Mouse (Mus musculus): ENCODE data around the gene Dip2b. TPM values are rescaled to one million over a fixed set of nuclear protein-coding genes. Genes with fewer than 3 reads are reported as not detected.

Dip2b gene
- polyA plus RNA-seq, 1 experiment: 13.5 TPM

DNA sequence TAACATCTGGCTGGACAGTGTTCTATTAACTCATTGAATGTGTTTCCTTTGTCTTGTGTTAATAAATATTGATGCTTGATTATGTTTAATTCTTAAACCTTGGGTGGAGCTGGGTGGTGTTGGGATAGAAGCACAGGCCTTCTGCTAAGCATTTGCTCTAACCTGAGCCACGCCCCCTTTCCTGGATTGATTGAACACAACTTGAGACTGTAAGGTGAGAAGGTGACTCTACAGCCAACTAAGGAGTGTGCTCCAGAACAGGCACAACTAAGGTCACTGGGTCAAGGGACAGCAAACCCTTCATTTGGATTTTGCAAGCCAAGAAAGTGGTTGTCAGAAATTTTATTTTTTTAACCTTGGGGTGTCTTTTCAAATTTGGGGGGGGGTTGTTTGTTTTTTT is 180.9 kb downstream of the Dip2b start:
- no peak for DNase-seq (ENCODE audit: low spot score)

DNA sequence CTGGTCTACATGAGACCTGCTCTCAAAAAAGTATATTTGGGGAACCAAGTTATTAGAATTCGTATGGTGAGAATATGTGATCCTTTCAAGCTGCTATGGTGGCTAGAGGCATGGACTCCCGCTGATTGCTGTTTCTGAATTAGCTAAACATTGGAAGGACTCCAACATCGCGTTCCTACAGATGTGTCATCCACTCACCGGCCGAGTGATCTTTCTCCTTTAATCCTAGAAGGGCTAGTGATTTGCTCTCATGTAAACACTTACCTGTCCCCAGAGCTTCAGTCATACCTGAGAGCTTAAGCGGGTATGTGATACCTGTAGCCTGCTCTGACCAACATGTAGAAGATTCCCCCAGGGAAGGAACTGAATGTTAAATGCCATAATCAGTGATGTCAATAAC is 182.5 kb downstream of the Dip2b start:
- no peak for DNase-seq (ENCODE audit: low spot score)

DNA sequence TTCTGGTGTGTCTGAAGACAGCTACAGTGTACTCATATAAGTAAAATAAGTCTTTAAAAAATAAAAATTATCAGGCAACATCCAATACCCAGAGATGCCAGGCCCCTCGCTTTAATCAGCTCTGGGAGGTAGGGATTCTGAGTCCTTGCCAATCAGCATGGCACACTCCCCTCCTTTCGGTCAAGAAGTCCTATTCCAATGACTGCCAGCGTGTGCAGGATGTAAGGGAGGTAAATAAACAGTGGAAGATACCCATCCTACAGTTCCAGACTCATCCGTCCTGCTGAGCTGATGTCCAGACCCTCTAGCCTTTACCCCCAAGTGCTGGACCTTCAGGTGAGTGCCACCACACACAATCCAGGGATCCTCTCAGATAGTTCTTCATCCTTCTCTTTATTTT is 186.9 kb downstream of the Dip2b start:
- DNase-seq (ENCODE audit: low spot score): no peak

DNA sequence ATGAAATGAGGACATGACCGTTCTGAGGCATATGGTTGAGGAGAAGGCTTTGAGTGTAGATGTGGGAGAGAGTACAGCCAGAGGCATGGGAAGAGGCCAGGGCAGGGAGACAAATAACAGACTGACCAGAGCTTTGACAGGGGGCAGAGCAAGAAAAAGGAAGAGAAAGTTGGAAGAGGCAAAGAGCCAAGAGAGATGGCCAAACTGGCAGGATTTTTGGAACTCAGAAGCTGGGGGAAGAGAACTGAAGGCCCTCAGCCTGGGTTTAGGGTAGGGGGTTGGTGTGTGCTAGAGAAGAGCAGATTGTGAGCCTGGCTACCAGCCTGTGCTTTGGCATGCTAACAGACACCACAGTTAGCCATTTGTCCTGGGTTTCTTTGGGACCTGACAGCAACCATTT is 187.4 kb downstream of the Dip2b start:
- DNase-seq (ENCODE audit: low spot score): no peak

DNA sequence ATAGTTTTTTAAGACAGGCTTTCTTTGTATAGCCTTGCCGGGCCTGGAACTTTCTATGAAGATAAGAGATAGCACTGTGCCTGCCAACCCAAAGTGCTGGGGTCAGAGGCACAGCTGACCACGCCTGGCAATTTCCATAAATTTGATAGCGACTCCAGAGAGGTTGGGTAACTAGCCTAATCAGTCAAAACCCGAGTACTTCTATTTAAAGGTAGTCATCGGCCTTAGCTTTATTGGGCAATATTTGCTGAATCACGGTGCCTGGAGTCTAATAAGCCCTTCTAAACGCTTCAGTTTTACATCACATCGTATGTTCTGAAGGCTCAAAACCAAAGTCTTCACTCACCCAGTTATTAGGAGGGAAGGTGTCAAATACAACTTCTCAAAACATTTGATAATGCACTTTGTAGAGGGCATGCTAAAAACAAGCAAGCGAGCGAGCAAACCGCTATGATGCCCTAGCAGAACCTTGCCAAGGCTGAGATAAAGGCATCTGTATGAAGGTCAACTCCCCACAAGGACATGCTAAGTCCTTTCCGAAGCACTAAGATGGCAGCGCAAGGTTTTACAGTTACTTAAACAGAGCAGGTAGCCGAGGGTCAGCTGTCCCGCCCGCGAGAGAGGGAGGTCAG is 188.7 kb downstream of the Dip2b start:
- DNase-seq (ENCODE audit: low spot score): no peak

DNA sequence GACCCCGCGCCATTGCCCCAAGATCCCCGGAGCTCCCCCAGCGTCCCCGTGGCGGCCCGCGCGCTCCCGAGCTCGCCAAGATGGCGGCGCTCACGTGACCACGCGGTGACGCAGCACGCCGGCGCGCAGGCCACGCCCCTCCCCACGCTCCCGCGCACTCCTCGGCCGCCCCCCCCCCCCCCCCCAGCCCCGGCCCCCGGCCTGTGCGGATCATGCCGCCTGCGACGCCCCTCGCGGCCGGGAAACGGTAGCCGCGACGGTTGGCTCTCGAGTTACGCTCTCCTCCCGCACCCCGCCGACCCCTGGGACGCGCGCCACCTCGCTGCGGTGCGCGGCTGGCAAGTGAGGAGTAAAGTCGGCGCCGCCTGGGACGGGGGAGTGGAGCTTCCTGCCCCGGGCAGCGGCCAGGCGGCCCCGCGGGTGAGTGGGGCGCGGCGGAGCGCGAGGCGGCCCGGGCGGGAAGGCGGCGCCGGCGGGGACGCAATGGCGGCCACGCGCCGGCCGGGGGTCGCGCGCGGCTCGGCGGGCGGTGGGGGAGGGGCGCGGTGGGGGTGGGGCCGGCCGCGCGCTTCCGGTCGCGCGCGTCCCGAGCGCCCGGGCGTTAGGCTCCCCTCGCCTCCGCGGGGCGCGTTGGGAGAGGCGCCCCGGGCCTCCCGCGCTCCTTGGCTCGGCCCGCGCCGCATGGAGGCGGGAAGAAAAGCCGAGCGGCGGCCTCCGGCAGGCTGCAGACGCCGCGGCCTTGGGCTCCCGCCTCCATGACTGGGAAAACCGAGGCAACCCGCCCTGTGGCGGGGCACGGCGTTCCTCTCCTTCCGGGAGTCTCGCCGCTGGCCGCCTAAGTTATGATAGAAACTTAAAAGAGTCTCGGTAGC is 189.4 kb downstream of the Dip2b start, which contains the start of gene Atf1:
TSS of gene Atf1 (plus strand) at position 157 of the 872 bp plus-strand sequence.
- DNase-seq (ENCODE audit: low spot score): peak; percentile 92

DNA sequence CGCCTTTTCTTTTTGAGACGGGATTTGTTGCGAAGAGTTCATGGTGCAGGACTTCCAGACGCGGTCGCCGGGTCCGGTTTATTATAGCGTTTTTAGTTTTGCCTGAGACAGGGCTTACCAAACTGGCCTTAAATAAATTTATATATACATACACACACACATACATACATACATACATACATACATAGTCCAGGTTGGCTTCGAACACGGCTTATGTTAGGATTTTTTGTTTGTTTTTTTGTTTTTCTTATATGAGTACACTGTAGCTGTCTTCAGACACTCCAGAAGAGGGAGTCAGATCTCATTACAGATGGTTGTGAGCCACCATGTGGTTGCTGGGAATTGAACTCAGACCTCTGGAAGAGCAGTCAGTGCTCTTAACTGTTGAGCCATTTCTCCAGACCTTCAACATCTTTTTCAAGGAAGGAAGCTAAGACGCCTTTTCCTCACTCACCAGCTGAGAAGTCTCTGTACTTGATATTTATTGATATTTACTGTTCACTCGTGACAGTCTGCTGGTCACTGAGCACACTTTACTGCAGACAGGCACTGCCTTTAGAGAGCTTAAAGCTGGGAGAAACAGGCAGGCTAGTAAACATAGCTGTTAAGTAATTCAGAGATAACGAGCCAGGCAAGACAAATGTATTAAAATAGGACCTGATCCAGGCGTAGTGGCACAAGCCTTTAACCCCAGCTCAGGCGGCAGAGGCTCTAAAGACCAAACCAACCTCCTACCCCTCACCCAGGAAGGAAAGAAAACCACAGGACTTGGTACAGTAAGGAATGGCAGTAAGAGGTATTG is 190.3 kb downstream of the Dip2b start:
- DNase-seq (ENCODE audit: low spot score): no peak

DNA sequence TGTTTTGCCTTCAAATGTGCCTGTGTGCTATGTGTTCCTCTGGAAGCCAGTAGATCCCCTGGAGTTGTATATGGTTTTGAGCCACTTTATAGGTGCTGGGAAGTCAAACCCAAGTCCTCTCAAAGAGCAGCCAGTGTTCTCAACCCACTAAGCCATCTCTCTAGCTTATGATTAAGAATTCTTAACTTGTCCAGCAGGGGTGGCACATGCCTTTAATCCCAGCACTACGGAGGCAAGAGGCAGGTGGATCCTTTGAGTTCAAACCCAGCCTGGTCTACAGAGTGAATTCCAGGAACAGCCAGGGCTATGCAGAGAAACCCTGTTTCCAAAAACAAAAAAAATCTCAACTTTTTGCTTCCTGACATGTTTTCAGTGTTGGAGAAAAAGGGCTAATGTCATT is 192.2 kb downstream of the Dip2b start:
- no peak for DNase-seq (ENCODE audit: low spot score)

DNA sequence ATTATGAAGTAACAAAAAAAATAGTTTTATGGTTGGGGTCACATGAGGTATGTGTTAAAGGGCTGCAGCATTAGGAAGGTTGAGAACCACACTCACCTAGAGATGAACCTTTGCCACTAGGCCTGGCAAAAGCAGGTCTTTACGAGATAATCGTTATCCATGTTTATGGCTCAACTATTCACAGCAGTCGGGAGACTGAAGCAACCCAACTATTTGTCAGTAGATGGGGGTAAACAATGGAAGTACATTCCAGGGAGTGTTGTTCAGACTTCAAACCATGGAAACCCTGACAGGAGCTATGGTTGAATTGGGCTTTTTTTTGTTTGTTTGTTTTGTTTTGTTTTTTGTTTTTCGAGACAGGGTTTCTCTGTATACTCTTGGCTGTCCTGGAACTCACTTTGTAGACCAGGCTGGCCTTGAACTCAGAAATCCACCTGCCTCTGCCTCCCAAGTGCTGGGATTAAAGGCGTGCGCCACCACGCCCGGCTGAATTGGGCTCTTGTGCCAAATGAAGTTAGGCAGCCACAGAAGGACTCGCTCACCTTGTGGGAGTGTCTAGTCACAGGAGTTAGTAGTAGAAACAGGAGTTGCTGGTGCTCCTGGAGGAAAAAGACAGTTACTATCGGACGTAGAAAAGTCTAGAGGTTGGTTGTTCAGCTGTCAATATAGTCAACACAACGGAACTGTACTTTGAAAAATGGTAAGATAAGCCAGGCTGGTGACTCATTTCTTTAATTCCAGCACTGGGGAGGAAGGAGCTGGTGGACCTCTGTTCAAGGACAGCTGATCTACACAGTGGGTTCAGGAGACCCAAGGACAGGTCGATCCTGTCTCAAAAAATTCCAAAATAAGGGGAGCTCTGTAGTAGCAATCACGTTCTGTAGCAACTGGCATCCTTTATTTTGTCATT is 193.4 kb downstream of the Dip2b start:
- DNase-seq (ENCODE audit: low spot score): no peak

DNA sequence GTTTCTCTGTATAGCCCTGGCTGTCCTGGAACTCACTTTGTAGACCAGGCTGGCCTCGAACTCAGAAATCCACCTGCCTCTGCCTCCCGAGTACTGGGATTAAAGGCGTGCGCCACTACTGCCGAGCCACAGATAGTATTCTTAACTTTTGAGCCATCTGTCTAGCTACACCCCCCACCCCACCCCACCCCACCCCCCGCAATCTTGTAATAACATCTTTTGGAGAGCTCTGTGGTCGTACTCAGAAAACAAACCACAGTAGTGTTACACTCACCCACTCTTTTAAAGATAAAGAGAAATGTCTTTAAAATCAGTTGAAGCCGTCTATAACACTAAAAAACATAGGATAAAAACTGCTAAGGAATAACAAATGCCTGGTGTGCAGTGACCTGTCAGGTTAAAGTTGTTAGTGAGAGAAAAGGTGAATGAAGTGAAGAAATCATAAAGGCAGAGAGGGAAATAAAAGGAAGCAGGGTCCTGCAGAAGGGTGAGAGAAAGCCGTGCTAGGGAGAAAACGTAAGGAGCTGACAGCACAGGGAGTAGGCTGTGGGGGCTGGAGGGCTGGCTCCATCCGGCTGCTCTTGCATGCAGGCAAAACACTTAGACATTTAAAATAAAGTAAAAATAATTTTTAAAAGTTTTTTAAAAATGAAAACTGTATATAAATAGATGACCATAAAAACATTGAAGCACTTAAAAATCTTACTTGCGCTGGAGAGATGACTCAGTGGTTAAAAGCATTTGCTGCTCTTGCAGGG is 196.9 kb downstream of the Dip2b start:
- no peak for DNase-seq (ENCODE audit: low spot score)

DNA sequence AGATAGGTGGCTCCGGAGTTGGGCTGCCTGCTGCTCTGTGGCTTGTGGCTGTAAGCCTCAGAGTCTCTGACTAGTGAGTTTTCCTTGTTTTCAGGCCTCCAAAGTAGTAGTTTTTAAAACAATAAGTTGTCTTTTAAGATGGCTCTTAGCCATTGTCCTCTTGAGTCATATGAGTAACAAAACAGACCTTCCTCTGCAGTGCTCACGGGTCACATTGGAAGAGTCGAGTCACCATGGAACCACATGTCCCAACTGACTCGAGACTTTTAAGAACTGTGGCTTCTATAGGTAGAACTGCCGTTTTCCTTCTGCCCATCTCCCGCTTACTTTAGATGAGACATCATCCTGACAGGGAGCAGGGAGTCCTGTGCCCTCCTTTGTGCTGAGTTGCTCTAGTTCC is 198.5 kb downstream of the Dip2b start:
- DNase-seq (ENCODE audit: low spot score): no peak

DNA sequence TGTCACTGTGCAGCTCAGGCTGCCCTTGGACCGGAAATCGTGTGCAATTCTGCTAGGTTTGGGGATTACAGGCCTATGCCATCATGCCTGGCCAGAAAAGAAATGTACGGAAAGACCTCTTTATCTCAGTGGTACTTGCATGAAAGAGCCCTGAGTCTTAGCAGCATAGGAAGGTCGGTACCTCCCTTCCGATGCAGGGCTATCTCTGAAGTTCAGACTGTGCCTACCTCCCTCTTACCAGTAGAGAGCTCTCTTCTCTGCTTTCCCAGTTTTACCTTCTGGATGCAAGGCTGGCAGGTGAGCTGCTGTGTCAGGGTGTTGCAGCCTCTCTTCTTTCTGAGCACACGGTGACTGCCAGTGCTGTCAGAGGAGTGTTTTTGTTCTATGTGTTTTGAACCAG is 203.3 kb downstream of the Dip2b start:
- DNase-seq (ENCODE audit: low spot score): no peak

DNA sequence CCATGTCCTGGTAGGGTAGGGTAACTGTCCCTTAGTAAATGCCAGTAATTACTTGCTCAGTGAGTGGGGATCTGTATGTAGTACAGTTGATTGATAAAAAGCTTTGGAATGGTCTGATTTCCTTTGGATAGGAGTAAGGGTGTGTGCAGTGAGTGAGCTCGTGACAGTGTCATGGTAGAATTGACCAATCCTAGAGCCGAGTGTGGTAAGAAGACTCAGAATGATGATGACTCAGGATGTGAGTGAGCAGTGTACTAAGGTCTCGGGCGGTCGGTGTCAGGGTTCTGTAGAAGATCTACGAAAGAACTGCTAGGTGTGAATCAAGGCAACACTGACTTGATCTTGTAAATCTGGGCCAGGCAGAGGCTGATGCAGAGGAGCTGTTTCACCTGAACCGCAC is 207.5 kb downstream of the Dip2b start:
- no peak for DNase-seq (ENCODE audit: low spot score)

DNA sequence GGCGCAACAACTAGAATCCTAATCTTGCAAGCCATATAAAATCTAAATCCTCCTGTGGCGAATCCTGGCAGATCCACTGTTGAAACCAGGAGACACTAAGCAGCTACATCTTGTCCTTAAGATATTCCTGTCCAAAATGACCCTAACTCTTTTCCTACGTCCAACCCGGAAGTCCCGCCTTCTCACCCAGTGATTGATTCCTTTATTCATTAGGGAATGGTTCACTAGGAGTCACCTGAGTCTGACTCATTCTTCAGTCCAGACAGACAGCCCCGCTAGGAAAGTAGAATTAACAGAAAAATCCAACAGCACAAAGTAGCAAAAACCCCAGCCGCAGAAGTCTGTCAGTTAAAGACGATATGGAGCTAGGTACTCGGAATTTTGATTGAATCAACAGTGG is 208.8 kb downstream of the Dip2b start:
- DNase-seq (ENCODE audit: low spot score): no peak

DNA sequence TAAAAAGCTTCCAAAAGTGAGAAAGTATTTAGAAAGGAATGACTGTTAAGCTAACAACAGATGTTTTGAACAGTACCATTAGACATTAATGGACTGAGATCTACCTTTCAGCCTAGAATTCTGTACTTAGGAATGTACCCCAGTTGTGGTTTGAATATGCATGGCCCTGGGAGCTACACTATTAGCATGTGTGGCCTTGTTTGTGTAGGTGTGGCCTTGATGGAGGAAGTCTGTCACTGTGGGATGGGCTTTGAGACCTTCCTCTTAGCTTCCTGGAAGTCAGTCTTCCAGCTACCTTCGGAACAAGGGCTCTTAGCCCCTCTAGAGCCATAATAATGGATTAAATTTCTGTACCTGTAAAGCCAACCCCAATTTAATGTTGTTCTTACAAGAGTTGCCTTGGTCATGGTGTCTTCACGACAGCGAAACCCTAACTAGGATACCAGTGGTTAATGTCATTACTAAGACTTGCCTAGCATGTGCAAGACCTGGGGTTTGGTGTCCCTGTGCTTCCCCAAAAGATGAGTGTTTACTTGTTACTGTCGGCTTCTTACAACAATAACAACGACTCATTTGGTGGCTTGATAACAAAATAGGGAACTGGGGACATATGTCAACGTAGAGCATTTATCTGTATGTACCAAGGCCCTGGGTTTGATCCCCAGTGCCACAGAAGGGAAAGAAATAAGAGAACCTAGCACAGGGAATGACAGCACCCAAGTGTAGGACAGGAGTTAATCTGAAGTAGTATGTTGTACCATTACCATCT is 210.4 kb downstream of the Dip2b start:
- no peak for DNase-seq (ENCODE audit: low spot score)

DNA sequence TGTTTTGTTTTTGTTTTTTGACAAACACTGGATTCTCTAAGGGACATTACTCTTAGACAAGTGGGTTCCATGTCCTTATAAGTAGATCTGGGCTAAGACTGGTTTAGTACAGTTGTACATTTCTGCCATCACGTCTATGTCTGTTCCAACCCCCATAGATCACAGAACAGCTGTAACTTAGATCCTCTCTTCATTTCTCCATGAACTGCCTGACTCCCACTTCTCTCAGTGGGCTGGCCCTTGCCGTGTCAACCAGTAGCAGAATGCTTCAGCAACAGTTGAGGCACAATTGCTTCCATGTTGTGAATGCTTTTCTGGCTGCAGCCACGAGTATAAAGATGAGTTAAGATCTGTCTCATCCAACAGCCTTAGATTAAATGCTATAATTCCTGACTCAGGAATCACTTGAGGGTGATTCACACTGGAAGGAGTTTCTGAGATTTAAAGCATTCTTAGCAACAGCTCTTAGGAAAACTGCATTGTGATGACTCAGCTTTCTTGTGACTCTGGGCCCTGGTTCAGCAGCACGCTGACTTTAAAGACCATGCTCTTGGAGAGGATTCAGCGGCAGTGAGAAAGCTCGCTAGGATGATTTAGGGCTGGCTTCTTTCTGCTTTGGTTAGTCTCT is 212.8 kb downstream of the Dip2b start:
- DNase-seq (ENCODE audit: low spot score): no peak

DNA sequence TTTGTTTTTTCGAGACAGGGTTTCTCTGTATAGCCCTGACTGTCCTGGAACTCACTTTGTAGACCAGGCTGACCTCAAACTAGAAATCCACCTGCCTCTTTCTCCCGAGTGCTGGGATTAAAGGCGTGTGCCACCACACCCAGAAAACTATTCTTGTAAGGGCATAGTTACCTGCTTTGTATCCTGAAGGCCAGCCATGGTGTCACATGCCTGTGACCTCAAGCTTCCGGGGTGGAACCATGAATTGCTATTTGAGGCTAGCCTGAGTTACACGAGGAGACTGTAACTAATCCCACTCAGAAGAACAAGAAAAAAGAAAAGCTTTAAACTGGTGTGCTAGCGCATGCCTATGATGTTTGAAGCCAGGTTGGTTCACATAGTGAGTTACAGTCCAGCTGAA is 217.9 kb downstream of the Dip2b start:
- DNase-seq (ENCODE audit: low spot score): no peak

DNA sequence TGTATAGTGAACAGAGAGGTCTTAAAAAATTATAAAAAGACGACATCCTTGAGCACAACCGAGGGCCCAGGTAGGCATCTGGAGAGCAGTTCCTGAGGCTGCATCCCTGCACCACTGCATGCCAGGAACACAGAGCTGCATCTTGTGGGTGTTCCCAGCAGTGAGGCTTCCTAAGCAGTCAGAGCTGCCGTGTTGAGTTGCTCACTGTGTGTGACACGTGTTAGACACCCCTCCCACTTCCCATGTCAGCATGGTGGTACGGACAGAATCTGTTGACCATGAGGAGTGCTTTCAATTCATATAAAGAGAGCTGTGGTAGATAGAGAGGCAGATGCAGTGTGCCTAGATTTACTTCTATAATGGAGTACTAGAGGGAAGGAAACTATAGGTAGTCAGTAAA is 218.8 kb downstream of the Dip2b start:
- no peak for DNase-seq (ENCODE audit: low spot score)

DNA sequence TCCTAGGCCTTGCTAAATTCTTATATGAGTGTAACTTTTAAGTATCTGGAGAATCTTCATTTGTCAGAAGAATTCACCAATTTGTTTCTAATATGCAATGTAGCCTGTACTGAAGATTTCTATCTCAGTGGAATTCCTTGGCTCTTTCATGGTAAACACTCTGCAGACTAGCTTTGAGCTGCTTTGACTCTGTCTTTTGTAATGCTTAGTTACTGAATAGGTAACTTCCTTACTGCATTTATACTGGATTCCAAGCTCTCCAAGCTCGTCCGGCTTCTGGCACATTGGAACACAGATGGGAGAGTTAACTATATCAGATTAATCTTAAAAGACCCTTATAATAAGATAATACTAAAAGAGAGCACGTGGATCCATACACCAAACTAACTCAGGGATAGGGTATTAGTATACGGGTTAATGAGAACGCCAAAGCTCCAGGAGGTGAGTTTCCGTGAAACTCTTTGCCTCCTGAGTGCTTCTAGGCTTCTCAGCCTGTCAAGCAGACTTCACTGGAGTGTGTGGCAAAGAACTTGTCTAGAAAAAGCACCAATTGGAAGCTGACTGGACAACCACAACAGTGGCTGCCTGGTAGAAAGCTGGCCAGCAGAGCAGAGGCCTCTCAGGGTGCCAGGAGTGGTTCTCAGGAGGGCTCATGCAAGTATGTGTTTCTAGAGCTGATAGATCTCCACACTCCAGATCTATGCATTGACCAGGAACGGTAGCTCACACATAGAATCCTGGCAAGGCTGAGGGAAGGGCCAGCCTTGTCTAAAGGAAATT is 220.4 kb downstream of the Dip2b start:
- DNase-seq (ENCODE audit: low spot score): no peak
